Mouse (Mus musculus) layer of hippocampus, adult 9-10 months (tissue): ENCODE results near the gene Ric1.

Source experiments
- DNase-seq: peaks from one replicate; pipeline ENCODE4 v3.0.0; 2022; ENCODE audit warnings: low spot score

Gene Ric1

DNA sequence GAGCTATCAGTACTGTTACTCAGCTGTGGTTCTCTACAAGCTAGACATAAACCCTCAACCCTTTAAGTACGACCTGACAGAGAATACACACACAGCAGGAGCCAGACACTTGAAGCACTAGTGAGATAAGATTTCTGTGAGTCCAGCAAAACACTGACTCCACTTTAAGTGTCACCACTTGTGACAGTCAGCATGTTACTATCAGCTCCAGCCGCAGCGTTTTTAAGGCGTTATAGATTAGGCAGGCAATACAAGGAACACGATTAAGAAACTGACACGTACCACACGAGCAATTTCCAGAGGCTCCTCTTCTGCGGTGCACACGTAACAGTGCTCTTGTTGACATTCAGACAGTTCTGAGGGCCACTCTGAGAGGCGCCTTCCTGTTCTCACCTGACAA is 88.8 kb downstream of the Ric1 start:
- no peak for DNase-seq

- no peak for DNase-seq
Measured at GRCm38 (mm10) chr19:29612102-29612501, 90.0 kb downstream of the Ric1 start.

- DNase-seq, result no peak
Measured at GRCm38 (mm10) chr19:29641055-29641454, 119.0 kb downstream of the Ric1 start.

- no peak for DNase-seq
Measured at GRCm38 (mm10) chr19:29641510-29641909, 119.4 kb downstream of the Ric1 start.

DNA sequence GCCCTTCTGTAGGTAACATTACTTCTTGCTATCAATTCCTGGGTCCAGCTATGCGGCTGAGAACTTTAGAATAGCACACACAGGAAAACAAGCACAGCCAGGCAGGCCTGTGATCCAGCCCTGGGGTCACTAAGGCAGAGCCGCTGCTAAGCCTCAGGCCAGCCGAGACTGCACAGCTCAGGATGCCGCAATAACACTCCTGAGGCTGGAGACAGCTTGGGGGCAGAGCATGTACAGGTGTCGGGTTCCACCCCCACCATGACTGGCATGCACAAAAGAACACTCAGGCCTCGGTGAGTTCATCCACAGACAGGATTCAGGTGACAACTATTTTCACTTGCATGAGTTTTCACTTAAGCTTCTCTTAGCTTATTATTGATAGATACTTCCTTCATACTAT is 120.1 kb downstream of the Ric1 start:
- DNase-seq, result no peak

DNA sequence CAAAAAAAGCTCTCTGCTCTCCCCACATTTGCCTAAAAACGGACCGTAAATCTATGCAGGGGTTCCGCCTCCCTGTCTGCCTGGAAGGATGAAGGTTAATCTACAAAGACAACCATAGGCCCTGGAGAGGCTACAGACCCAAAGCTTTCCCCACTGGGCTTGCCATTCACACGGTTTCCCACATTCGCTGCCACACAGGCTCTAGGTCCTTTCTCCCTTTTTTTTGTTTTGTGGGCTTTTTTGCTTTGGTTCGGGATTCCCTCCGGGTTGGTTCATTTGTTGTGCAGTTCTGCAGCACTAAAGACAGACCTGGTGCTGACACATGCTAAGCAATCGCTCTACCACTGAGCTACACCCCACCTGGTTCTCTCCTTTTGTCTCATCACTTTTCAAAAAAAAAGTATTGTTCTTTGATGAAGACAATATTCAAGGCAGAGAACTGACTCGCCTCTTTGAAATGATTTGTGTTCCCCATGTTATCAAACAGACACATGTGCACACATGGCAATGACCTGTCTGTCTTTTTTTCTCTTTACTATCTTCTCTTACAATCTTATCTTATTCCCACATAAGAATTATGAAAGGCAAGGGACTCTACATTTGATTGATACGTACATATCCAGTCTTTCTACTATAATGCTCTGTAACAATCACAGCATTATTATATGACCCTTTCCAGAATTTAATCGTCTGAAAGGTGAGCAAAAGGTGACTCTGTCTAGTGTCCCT is 121.3 kb downstream of the Ric1 start:
- DNase-seq, result no peak

GRCm38 (mm10) chr19:29644747-29645146 is 122.7 kb downstream of the Ric1 start:
- no peak for DNase-seq

DNA sequence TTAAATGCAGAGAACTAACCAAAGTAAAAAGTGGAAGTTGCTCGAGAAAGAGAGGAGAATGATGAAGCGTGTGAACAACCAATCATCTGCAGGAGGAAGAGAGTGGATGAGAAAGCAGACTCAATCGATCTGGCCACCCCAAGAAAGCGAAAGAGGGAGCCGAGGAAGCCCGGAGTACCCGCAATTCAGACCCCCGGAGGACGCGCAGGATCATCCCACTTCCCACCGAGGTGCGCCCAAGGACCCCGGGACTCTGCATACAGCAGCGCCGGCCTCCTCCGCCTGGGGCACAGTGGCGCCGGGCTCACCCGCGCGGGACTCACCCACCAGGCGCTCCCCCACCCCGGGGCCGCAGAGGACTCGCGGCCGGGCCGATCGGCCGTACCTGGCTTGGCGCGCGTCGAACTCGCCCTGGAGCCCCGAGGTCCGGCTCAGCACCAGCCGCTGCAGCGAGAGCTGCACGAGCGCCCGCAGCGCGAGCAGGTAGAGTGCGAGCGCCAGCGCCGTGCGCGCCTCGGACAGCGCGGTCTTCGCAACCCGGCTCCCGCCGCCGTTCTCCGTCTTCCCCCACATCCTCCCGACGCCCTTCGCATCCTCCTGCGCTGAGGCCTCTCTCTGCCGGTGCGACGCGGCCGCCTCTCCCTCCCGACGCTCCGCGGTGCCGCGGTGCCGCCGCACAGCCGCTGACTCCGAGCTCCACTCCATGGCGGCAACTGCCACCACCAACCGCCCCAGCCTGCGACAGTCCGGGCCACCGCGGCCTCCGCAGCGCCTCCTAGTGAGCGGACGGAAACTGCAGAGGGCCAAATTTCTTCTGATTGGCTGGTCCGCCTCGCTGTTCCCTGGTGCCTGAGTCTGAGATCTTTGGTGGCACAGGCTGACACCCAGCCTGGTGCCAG is 125.8 kb downstream of the Ric1 start, which contains the start of gene Ermp1:
Ermp1 (minus strand) TSS at position 765 of the 899 bp plus-strand sequence.
- peak; percentile 95 for DNase-seq

- DNase-seq, result no peak
Measured at GRCm38 (mm10) chr19:29648550-29648914, 126.5 kb downstream of the Ric1 start.

DNA sequence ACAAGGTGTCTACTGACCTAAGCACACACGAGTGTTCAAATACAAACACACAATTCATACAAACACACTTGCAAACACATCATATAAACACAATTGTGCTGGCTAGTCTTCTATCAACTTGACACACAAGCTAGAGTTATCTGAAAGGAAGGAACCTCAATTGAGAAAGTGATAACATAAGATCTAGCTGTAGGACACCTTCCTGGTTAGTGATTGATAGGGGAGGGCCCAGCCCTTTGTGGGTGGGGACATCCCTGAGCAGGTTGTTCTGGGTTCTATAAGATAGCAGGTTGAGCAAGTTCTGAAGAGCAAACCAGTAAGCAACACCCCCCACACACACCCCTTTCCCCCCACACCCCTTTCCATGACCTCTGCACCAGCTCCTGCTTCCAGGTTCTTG is 127.6 kb downstream of the Ric1 start:
- no peak for DNase-seq

DNA sequence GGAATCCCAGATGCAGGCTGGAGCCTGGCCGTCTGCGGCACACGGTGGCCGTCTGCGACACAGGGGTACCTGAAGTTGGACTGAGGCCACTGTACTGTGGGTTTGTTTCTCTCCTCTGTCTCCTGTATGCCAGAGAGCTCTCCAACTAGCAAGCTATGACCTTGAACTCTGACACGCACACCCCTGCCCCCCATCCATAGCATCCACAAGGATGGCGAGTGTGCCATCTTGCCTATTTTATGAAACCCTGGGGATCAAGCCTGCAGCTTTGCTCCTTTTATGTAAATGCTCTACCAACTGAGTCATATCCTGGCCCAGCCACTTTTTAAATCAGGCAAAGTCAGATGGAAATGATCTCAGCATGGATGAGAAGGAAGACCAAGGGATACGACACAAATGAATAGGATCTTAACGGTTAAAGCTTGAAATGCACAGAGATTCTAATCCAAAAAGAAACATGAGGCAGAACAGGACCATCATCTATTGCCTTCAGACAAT is 131.7 kb downstream of the Ric1 start:
- DNase-seq, result no peak

DNA sequence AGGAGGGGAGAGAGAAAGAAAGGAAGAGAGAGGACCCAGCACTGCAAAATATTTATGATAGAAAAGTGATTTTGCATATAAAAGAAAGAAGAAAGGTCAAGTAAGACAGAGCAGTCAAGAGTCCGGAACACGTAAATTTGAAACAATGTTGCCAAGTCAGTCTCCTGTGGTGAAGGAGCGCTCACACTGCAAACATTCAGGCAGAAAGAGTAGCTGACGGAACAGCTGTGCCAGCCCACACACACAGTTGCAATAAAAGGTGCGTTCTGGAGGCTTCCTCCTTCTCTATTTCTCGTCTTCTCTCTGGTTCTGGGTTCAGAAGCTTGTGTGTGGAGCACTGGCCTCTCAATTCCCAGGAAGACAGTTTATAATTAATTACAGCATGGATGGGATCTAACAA is 133.1 kb downstream of the Ric1 start:
- no peak for DNase-seq

- DNase-seq, result no peak
Measured at GRCm38 (mm10) chr19:29656029-29656428, 133.9 kb downstream of the Ric1 start.
